Mouse (Mus musculus) E14TG2a.4 (cell line): ENCODE measurements at regions not wholly inside any gene's neighbourhood (a gene's known extent, or its start where the extent isn't known, plus 50 kb on each side); places are given as distances from the start of the nearest gene placed in this dataset.

Experiments
- CTCF ChIP-seq: conservative IDR thresholded peaks from 2 replicates; pipeline ENCODE4 v1.5.1; 2014; ENCODE audit warnings: low read length
- POU5F1 ChIP-seq: IDR thresholded peaks from 2 replicates; pipeline ENCODE4 v1.6.1; 2014; ENCODE audit warnings: low read length, borderline replicate concordance

DNA sequence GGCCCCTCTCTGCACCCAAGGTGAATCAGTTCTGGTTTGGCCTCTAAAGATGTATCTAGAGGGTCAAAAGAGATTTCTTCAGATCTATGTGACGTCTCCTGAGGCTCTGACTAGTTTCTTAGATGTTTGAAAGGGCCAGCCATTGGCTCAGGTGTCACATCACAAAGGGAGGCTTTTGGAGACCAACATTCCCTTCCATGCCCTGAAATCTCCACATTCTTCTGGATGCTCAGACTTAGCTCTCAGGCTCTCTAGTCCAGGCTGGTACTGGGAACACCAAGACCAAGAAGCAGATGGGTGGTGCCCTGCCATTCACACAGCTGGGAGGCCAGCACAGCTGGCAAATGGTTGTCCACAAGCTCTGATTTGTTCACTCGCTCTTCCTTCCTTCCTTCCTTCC lies 142.4 kb upstream of the Tbca start:
- TF ChIP-seq CTCF: no peak
- no peak for TF ChIP-seq POU5F1
